Mouse (Mus musculus) MEL (cell line): ENCODE results near the gene Speer4d. TPM values are rescaled to one million over a fixed set of nuclear protein-coding genes. Genes with fewer than 3 reads are reported as not detected.
"Not testable (repeated sequence)": the region's sequence is repeated elsewhere in the genome, so short reads cannot be mapped to it uniquely, and the experiment has no call there.

Source experiments
- DNase-seq: peaks from one replicate; pipeline ENCODE4 v3.0.0; 2011; ENCODE audit warnings: low read depth, low spot score
- H3K27ac ChIP-seq: 2 replicates; pipeline ENCODE4 v1.5.1; 2012; ENCODE audit warnings: low read depth, mild to moderate bottlenecking, control low read depth, low read length, moderate library complexity; ENCODE audit not compliant: control insufficient read depth
- H3K27me3 ChIP-seq, 2 experiments: fragments of 150-350 bp in 1 of 2; sonication (generic) in 1 of 2; 2 replicates each; pipeline ENCODE4 v1.6.1; 2012; ENCODE audit warnings: low read length in 2 of 2, mild to moderate bottlenecking in 2 of 2, improper control_type of control experiment in 1 of 2, moderate library complexity in 1 of 2; ENCODE audit not compliant: insufficient read depth in 2 of 2, control insufficient read depth in 1 of 2
- H3K36me3 ChIP-seq, 2 experiments: 2 replicates each; pipeline ENCODE4 v1.6.1; 2012 to 2014; ENCODE audit warnings: low read length in 2 of 2, improper control_type of control experiment in 1 of 2, inconsistent platforms in 1 of 2, mild to moderate bottlenecking in 1 of 2; ENCODE audit not compliant: insufficient read depth in 2 of 2, control insufficient read depth in 1 of 2
- H3K4me1 ChIP-seq, 2 experiments: fragments of 150-350 bp in 1 of 2; sonication (generic) in 1 of 2; 2 replicates each; pipeline ENCODE4 v1.6.1; 2012; ENCODE audit warnings: low read length in 2 of 2, improper control_type of control experiment in 1 of 2, mild to moderate bottlenecking in 1 of 2; ENCODE audit not compliant: insufficient read depth in 2 of 2, control insufficient read depth in 1 of 2
- H3K4me3 ChIP-seq, 2 experiments: fragments of 150-350 bp in 1 of 2; sonication (generic) in 1 of 2; 2 replicates each; pipeline ENCODE4 v1.5.1; 2012; ENCODE audit warnings: low read depth in 2 of 2, low read length in 2 of 2, mild to moderate bottlenecking in 2 of 2, moderate library complexity in 2 of 2, control low read depth in 1 of 2, improper control_type of control experiment in 1 of 2; ENCODE audit not compliant: control insufficient read depth in 1 of 2, insufficient read depth in 1 of 2
- H3K79me2 ChIP-seq: 2 replicates; pipeline ENCODE4 v1.6.1; 2012; ENCODE audit warnings: mild to moderate bottlenecking, low read length, moderate library complexity; ENCODE audit not compliant: control insufficient read depth, poor library complexity, insufficient read depth
- H3K9ac ChIP-seq: 2 replicates; pipeline ENCODE4 v1.6.1; 2012; ENCODE audit warnings: low read depth, mild to moderate bottlenecking, control low read depth, low read length, moderate library complexity; ENCODE audit not compliant: control insufficient read depth, poor library complexity, severe bottlenecking
- H3K9me3 ChIP-seq: fragments of 150-350 bp; sonication (generic); replicated peaks from 2 replicates; pipeline ENCODE4 v1.6.1; 2012; ENCODE audit warnings: mild to moderate bottlenecking, low read length, improper control_type of control experiment, moderate library complexity; ENCODE audit not compliant: insufficient read depth
- CTCF ChIP-seq, 3 experiments: IDR thresholded peaks in 2 of 3; conservative IDR thresholded peaks in 1 of 3; 2 replicates each; pipeline ENCODE4 v1.5.1; 2011 to 2012; ENCODE audit warnings: low read length in 3 of 3, low read depth in 2 of 3, mild to moderate bottlenecking in 2 of 3, improper control_type of control experiment in 1 of 3, inconsistent platforms in 1 of 3, mixed read lengths in 1 of 3, moderate library complexity in 1 of 3; ENCODE audit not compliant: control insufficient read depth in 1 of 3, insufficient read depth in 1 of 3, poor library complexity in 1 of 3, severe bottlenecking in 1 of 3
- polyA plus RNA-seq, 2 experiments: library from polyadenylated mRNA; stranded (reverse) in 1 of 2; unstranded in 1 of 2; fragments of >175 nt in 1 of 2; fragments of >200 nt in 1 of 2; gene quantifications; 2 replicates each; pipeline versions ENCODE4 v1.2.1 to v1.2.4; 2012; ENCODE audit warnings: low replicate concordance in 2 of 2, low read depth in 1 of 2; ENCODE audit not compliant: insufficient read length in 2 of 2, insufficient read depth in 1 of 2, missing spikeins in 1 of 2
- total RNA-seq: library from RNA; depleted of rRNA; stranded (reverse); fragments of 300-350 nt; gene quantifications from 2 replicates; pipeline ENCODE4 v1.2.3, GENCODE M21; 2012

The Speer4d gene
- total and polyA plus RNA-seq, 3 experiments, result not detected

DNA sequence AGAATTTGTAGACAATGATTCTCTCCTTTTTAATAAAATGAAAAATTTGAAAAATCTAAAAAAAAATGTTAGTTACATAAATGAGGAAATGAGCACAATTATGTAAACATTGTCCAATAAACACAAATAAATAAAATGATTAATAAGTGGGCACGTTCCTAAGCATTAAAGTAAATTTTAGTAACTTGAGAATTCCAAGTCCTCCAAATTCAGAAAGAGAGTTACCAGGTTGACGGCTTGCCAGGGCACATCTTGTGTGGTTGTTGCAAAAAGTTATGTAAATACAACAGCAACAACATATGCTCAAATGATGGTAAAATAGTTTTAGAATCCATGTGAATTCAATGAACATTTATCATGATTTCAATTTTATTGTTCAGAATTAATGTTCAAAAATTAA lies 27.3 kb upstream of the Speer4d start:
- not testable (repeated sequence) for H3K36me3 ChIP-seq, DNase-seq, H3K9me3 ChIP-seq, H3K27ac ChIP-seq, H3K79me2 ChIP-seq, H3K4me1 ChIP-seq, H3K9ac ChIP-seq, H3K27me3 ChIP-seq, H3K4me3 ChIP-seq

GRCm38 (mm10) chr5:15598831-15599230 lies 20.0 kb upstream of the Speer4d start:
- H3K9ac ChIP-seq, result not testable (repeated sequence)

GRCm38 (mm10) chr5:15600342-15600741 lies 18.5 kb upstream of the Speer4d start:
- H3K27me3 ChIP-seq, H3K4me1 ChIP-seq, H3K79me2 ChIP-seq, H3K4me3 ChIP-seq, H3K36me3 ChIP-seq, H3K9me3 ChIP-seq, H3K27ac ChIP-seq, H3K9ac ChIP-seq: not testable (repeated sequence)
- peak in 1 of 3 experiments; percentile 22; a peak in 1 of 6 replicates for TF ChIP-seq CTCF (IDR thresholded peaks at IDR 0.05 in 2 of 3, conservative IDR thresholded peaks at IDR 0.05 in 1 of 3; ENCODE audit: control insufficient read depth in 1 of 3, insufficient read depth in 1 of 3, low read depth in 2 of 3, low read length in 3 of 3, poor library complexity in 1 of 3, severe bottlenecking in 1 of 3)
- peak; percentile 46 for DNase-seq

More at GRCm38 (mm10) chr5:15598831-15599230, 20.0 kb upstream of the Speer4d start:
- DNase-seq, H3K79me2 ChIP-seq, H3K36me3 ChIP-seq, H3K27ac ChIP-seq, H3K27me3 ChIP-seq, H3K4me3 ChIP-seq, H3K9me3 ChIP-seq, H3K4me1 ChIP-seq: not testable (repeated sequence)

DNA sequence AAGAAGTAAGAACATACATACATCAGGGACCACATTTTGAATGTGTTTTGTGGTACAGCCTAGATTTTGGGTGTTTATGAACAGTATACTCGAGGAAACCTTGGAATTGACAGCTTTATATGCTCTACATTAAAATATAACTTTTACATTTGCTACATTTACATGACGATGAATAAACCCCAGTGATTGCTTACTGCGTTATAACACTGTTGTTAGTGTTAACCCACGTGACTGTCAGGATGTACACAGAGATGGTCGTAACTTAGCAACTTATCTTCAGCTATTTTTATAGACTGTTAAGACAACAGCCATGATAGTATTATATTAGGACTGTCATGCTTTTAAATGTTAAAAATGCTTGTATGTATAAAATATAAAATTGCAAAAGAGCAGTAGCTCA lies 17.4 kb upstream of the Speer4d start:
- not testable (repeated sequence) for H3K4me1 ChIP-seq, DNase-seq, H3K36me3 ChIP-seq, H3K79me2 ChIP-seq, H3K27ac ChIP-seq, H3K9ac ChIP-seq, H3K4me3 ChIP-seq, H3K27me3 ChIP-seq, H3K9me3 ChIP-seq

- not testable (repeated sequence) for H3K4me3 ChIP-seq, H3K9me3 ChIP-seq, H3K79me2 ChIP-seq, H3K36me3 ChIP-seq, H3K27me3 ChIP-seq, H3K27ac ChIP-seq, DNase-seq, H3K9ac ChIP-seq, H3K4me1 ChIP-seq
These were observed 16.9 kb upstream of the Speer4d start for GRCm38 (mm10) chr5:15601960-15602359.

DNA sequence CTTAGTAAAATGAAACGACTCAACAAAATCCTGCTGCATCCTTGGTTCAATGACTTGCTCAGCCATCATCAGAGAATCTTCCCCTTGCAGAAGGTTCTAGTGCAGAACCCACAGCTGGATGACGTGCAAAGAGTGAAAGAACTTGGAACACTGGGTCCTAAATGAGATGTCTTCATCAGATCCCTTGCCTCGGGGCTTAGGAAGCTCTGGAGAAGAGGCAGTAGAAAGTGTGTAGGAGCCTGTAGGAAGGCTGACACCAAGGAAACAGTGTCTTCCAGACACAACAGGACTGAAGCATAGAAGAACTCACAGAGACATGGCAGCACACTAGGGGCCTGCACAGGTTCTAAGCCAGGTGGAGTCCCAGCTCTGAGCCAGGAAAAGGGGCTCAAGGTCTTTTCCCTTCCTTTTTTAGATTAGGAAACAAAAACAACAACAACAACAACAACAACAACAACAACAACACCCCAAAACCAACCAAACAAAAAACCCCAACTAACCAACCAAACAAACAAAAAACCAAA lies 16.4 kb upstream of the Speer4d start:
- not testable (repeated sequence) for H3K36me3 ChIP-seq, H3K4me1 ChIP-seq

GRCm38 (mm10) chr5:15603008-15603407 lies 15.9 kb upstream of the Speer4d start:
- not testable (repeated sequence) for H3K27ac ChIP-seq, H3K79me2 ChIP-seq, H3K9me3 ChIP-seq, H3K9ac ChIP-seq, H3K4me3 ChIP-seq, H3K36me3 ChIP-seq, H3K27me3 ChIP-seq, DNase-seq, H3K4me1 ChIP-seq

More for the DNA sequence above, 16.4 kb upstream of the Speer4d start:
- DNase-seq, H3K9ac ChIP-seq, H3K4me3 ChIP-seq, H3K27me3 ChIP-seq, H3K27ac ChIP-seq, H3K9me3 ChIP-seq, H3K79me2 ChIP-seq: not testable (repeated sequence)
